In the genomic region with DNA sequence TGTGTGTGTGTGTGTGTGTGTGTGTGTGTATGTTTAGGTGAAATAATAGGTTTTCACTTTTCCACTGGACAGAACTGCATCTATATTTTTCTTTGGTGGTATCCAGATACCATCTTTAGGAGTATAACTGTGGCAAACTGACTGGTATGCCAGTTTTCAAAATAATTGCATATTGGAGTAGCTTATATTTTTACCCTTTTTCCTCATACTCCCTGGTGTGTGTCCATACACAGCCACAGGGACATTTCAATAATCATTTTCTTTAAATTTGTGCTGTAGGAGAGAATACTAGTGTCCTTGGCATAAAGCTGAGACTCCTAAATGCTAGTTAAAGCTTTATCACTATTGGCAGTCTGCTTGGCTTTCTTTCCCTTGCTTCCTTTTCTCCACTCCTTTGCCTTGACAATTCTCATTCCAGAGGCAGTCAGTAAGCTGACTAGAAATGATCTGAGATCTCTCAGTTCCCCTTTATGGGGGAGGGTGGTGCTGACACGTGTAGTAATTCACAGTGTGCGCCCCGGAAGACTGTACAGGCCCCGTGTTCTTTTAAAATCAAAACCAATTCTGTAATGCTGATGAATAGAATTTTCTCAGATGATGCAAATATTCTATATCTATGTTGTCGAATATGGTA, we compare ENCODE assay signal across 9 mouse cellular contexts. TPM values are rescaled to one million over a fixed set of nuclear protein-coding genes. Genes with fewer than 3 reads are reported as not detected.
A peak's percentile ranks its signal among the peaks of the same experiment; 100 is the strongest.
DNase-seq lines count a peak whose midpoint lies in the region; ATAC-seq and TF ChIP-seq lines count a peak whose summit lies in the region.
"Had no signal": no experiment of that assay in that cellular context is flagged by ENCODE, and none has a peak within 500 bp of the region (broad histone marks: within the 10 kb centered on the region; RNA-seq: fewer than 3 reads in every experiment).

No protein-coding gene starts in this region.

- H3K4me2 ChIP-seq in heart, embryonic 13.5 days, result peak overlapping the region; percentile 81
- H3K4me2 ChIP-seq in liver, embryonic 16.5 days (ENCODE audit: low read depth, low read length), result peak overlapping the region; percentile 96
- peak overlapping the region; percentile 50 for H3K4me2 ChIP-seq in stomach, embryonic 14.5 days (replicated peaks; ENCODE audit: low read depth, low read length)

- no peak for TF ChIP-seq POLR2A in heart, adult 2 months (IDR thresholded peaks at IDR 0.05; ENCODE audit: insufficient read depth, low read depth, low read length)

- TF ChIP-seq CTCF in heart, adult 2 months (IDR thresholded peaks at IDR 0.05), result no peak

- no peak overlapping the region for H3K27ac ChIP-seq in heart, adult 2 months
- H3K27ac ChIP-seq in heart, embryonic 13.5 days (replicated peaks), result peak overlapping the region; percentile 29; the same call in 1 of the 2 replicates
- no peak overlapping the region; the same call in 1 of the 2 replicates for H3K27ac ChIP-seq in liver, embryonic 16.5 days (ENCODE audit: low read length)
- no peak overlapping the region for H3K27ac ChIP-seq in stomach, embryonic 14.5 days (ENCODE audit: low read length)

- no peaks in the 10 kb centered on the region for H3K27me3 ChIP-seq in heart, adult 2 months (ENCODE audit: control insufficient read depth, insufficient read depth, low read length)
- H3K27me3 ChIP-seq in heart, embryonic 13.5 days (replicated peaks), result no peaks in the 10 kb centered on the region
- no peaks in the 10 kb centered on the region for H3K27me3 ChIP-seq in liver, embryonic 16.5 days (ENCODE audit: control insufficient read depth, insufficient read depth, low read depth, low read length)
- no peaks in the 10 kb centered on the region for H3K27me3 ChIP-seq in stomach, embryonic 14.5 days (ENCODE audit: control insufficient read depth, insufficient read depth, low read length)
- H3K27me3 ChIP-seq: Patski had no signal

- peaks cover 4% of the 10 kb centered on the region for H3K79me2 ChIP-seq in heart, adult 2 months (replicated peaks; ENCODE audit: control insufficient read depth, insufficient read depth, low read length)

- peak in 1 of 2 experiments; percentile 24 for DNase-seq in heart, adult 2 months
- no peak for DNase-seq in heart, postnatal 36 days
- peak; percentile 38 for DNase-seq in NIH3T3 (ENCODE audit: low read depth)
- DNase-seq in cerebellum, postnatal 4 days (ENCODE audit: low spot score in 2 of 2), result no peak

- no peak for ATAC-seq in heart, embryonic 13.5 days (ENCODE audit: extremely low read depth, insufficient number of reproducible peaks, low FRiP score, low TSS enrichment)
- ATAC-seq in liver, embryonic 16.5 days (ENCODE audit: low read depth), result no peak
- no peak for ATAC-seq in stomach, embryonic 14.5 days (ENCODE audit: insufficient number of reproducible peaks, insufficient read depth, low FRiP score, low read depth)
- no peak for ATAC-seq in activated CD4-positive, CD25-positive, alpha-beta regulatory T cell, adult 4 months
- ATAC-seq: Patski had no signal

- H3K4me3 ChIP-seq in heart, adult 2 months, result peak overlapping the region; percentile 22; the same call in 1 of the 2 replicates
- H3K4me3 ChIP-seq in heart, embryonic 13.5 days, result peak overlapping the region; percentile 90
- H3K4me3 ChIP-seq in liver, embryonic 16.5 days (ENCODE audit: low read depth, low read length), result peak overlapping the region; percentile 57
- peak overlapping the region; percentile 99 for H3K4me3 ChIP-seq in stomach, embryonic 14.5 days (ENCODE audit: low read depth, low read length)

- peaks cover 6% of the 10 kb centered on the region for H3K4me1 ChIP-seq in heart, adult 2 months (ENCODE audit: control insufficient read depth, insufficient read depth, low read length)
- H3K4me1 ChIP-seq in heart, embryonic 13.5 days, result peaks cover 28% of the 10 kb centered on the region
- peaks cover 15% of the 10 kb centered on the region for H3K4me1 ChIP-seq in liver, embryonic 16.5 days (ENCODE audit: control insufficient read depth, low read depth, low read length)
- H3K4me1 ChIP-seq in stomach, embryonic 14.5 days (ENCODE audit: control insufficient read depth, insufficient read depth, low read length), result peaks cover 11% of the 10 kb centered on the region; the same call in 1 of the 2 replicates

- TF ChIP-seq EP300 in heart, adult 2 months (IDR thresholded peaks at IDR 0.05; ENCODE audit: insufficient read depth, low read depth, low read length), result no peak

- no peaks in the 10 kb centered on the region for H3K9me3 ChIP-seq in heart, embryonic 13.5 days
- no peaks in the 10 kb centered on the region for H3K9me3 ChIP-seq in liver, embryonic 16.5 days (replicated peaks; ENCODE audit: control insufficient read depth, low read length)
- no peaks in the 10 kb centered on the region for H3K9me3 ChIP-seq in stomach, embryonic 14.5 days (ENCODE audit: control insufficient read depth, low read depth, low read length)

- WGBS in heart, adult 2 months, result 14% methylated on average over 5 of the region's 5 CpGs
- 31% methylated on average over 5 of the region's 5 CpGs for WGBS in heart, embryonic 13.5 days
- WGBS in liver, embryonic 16.5 days (ENCODE audit: insufficient replicate concordance), result 10% methylated on average over 5 of the region's 5 CpGs
- 39% methylated on average over 5 of the region's 5 CpGs for WGBS in stomach, embryonic 14.5 days

- intact Hi-C loops in heart, adult 2 months (cut with DNase I), result loop anchor here (10.0 kb wide), 1 partner anchor 308 kb away; the partner anchor contains the start of gene Magi3
- intact Hi-C loops in heart, postnatal 36 days (cut with DNase I), result loop anchor here (10.0 kb wide), 1 partner anchor 308 kb away; the partner anchor contains the start of gene Magi3

- H3K9ac ChIP-seq in heart, adult 2 months (ENCODE audit: low read depth, low read length), result no peak overlapping the region
- H3K9ac ChIP-seq in heart, embryonic 13.5 days, result peak overlapping the region; percentile 73
- peak overlapping the region; percentile 47 for H3K9ac ChIP-seq in liver, embryonic 16.5 days (ENCODE audit: low read depth, low read length)
- 0 out of 2 replicates have a peak overlapping the region, but pooled peaks have one; percentile 18 for H3K9ac ChIP-seq in stomach, embryonic 14.5 days (replicated peaks; ENCODE audit: low read depth, low read length)

- H3K36me3 ChIP-seq in heart, adult 2 months (ENCODE audit: control insufficient read depth, insufficient read depth, low read length), result peaks cover 14% of the 10 kb centered on the region
- peaks cover 7% of the 10 kb centered on the region; the same call in 1 of the 2 replicates for H3K36me3 ChIP-seq in heart, embryonic 13.5 days
- no peaks in the 10 kb centered on the region for H3K36me3 ChIP-seq in liver, embryonic 16.5 days (ENCODE audit: control insufficient read depth, insufficient read depth)
- H3K36me3 ChIP-seq in stomach, embryonic 14.5 days (ENCODE audit: control insufficient read depth, insufficient read depth, low read length), result no peaks in the 10 kb centered on the region

RNA-seq across cellular contexts. Expression of gene Rsbn1, which starts 2.4 kb away (rescaled TPM):
- total RNA-seq in heart, adult 2 months (2021), result 1 to 10 TPM; 7.9 to 8.2 TPM
- 1.6 and 3.2 TPM in 2 replicates for polyA plus RNA-seq in heart, adult 2 months (2012; rRNA removed)
- total RNA-seq in heart, postnatal 36 days (2021), result 1 to 10 TPM; 8.6 to 9.0 TPM
- polyA plus RNA-seq in heart, embryonic 13.5 days (2015; fragmentation: Nextera tagmentation; extraction: Ambion mirVana), result 5.2 and 5.5 TPM in 2 replicates
- polyA plus RNA-seq in liver, embryonic 16.5 days (2015; fragmentation: Nextera tagmentation; extraction: Ambion mirVana), result 3.1 and 3.2 TPM in 2 replicates
- polyA plus RNA-seq in stomach, embryonic 14.5 days (2014; fragmentation: Nextera tagmentation; extraction: Ambion mirVana), result 12.5 and 12.8 TPM in 2 replicates
- polyA plus RNA-seq in activated CD4-positive, CD25-positive, alpha-beta regulatory T cell, adult 4 months (2017; shearing (Covaris generic)), result 10 to 100 TPM; 10.3 to 11.3 TPM

RNA-seq across cellular contexts. Expression of gene Phtf1, which starts 51.6 kb away (rescaled TPM):
- total RNA-seq in heart, adult 2 months (2021), result 1 to 10 TPM; 6.8 to 8.0 TPM
- polyA plus RNA-seq in heart, adult 2 months (2012; rRNA removed), result 1.9 and 4.5 TPM in 2 replicates
- total RNA-seq in heart, postnatal 36 days (2021), result 1 to 10 TPM; 7.3 to 7.6 TPM
- 13.0 and 15.1 TPM in 2 replicates for polyA plus RNA-seq in heart, embryonic 13.5 days (2015; fragmentation: Nextera tagmentation; extraction: Ambion mirVana)
- polyA plus RNA-seq in liver, embryonic 16.5 days (2015; fragmentation: Nextera tagmentation; extraction: Ambion mirVana), result 3.4 and 4.0 TPM in 2 replicates
- polyA plus RNA-seq in stomach, embryonic 14.5 days (2014; fragmentation: Nextera tagmentation; extraction: Ambion mirVana), result 34.5 and 36.0 TPM in 2 replicates
- 10 to 100 TPM; 11.4 to 11.6 TPM for polyA plus RNA-seq in activated CD4-positive, CD25-positive, alpha-beta regulatory T cell, adult 4 months (2017; shearing (Covaris generic))

RNA-seq across cellular contexts. Expression of gene Ptpn22, which starts 56.7 kb away (rescaled TPM):
- 1 to 10 TPM in 1 of 2 experiments, under 1 TPM in 1; 0.68 to 1.0 TPM for total RNA-seq in heart, adult 2 months (2021)
- 1.2 and 1.8 TPM in 2 replicates for polyA plus RNA-seq in heart, adult 2 months (2012; rRNA removed)
- under 1 TPM; 0.61 to 0.62 TPM for total RNA-seq in heart, postnatal 36 days (2021)
- 0.76 and 0.79 TPM in 2 replicates for polyA plus RNA-seq in heart, embryonic 13.5 days (2015; fragmentation: Nextera tagmentation; extraction: Ambion mirVana)
- polyA plus RNA-seq in liver, embryonic 16.5 days (2015; fragmentation: Nextera tagmentation; extraction: Ambion mirVana), result 3.0 and 3.8 TPM in 2 replicates
- polyA plus RNA-seq in stomach, embryonic 14.5 days (2014; fragmentation: Nextera tagmentation; extraction: Ambion mirVana), result 0.67 and 1.3 TPM in 2 replicates
- polyA plus RNA-seq in activated CD4-positive, CD25-positive, alpha-beta regulatory T cell, adult 4 months (2017; shearing (Covaris generic)), result 100 to 1,000 TPM; 302 to 352 TPM

Comparison
In these comparisons a context has a peak if more than half of its experiments do, and no peak if none do; other contexts are left out.
1. H3K4me3 ChIP-seq: peak in every context shown above with its lines; median percentile 99 in stomach, embryonic 14.5 days; 90 in heart, embryonic 13.5 days; 57 in liver, embryonic 16.5 days; 22 in heart, adult 2 months.
2. RNA of gene Ptpn22, which starts 56.7 kb away (polyA plus RNA-seq): 302 to 352 TPM in activated CD4-positive, CD25-positive, alpha-beta regulatory T cell, adult 4 months; 3.0 to 3.8 TPM in liver, embryonic 16.5 days, 1.2 to 1.8 TPM in heart, adult 2 months, 0.76 to 0.79 TPM in heart, embryonic 13.5 days and 0.67 to 1.3 TPM in stomach, embryonic 14.5 days; every median in the first group is over 10 times any median in the second.
3. Peak in every context shown above with its lines, with median percentiles within 50 percentile points of each other: H3K4me2 ChIP-seq.